Mouse (Mus musculus) neural tube, embryonic 15.5 days (tissue): ENCODE data around the gene B3galt1. TPM values are rescaled to one million over a fixed set of nuclear protein-coding genes. Genes with fewer than 3 reads are reported as not detected.

ENCODE experiments used
- ATAC-seq: fragments of 200-750 bp; cut with Nextera tagmentation; 2 replicates; pipeline ENCODE4 v1.8.0; 2017; ENCODE audit warnings: mild to moderate bottlenecking, moderate TSS enrichment, moderate library complexity; ENCODE audit not compliant: low FRiP score
- H3K27ac ChIP-seq: fragments of 300-500 bp; sonication (generic); replicated peaks from 2 replicates; pipeline ENCODE4 v1.5.1; 2015; ENCODE audit warnings: mild to moderate bottlenecking, inconsistent platforms
- H3K27me3 ChIP-seq: fragments of 300-500 bp; sonication (generic); replicated peaks from 2 replicates; pipeline ENCODE4 v1.6.1; 2015; ENCODE audit warnings: inconsistent platforms
- H3K36me3 ChIP-seq: fragments of 300-500 bp; sonication (generic); 2 replicates; pipeline ENCODE4 v1.6.1; 2015; ENCODE audit warnings: inconsistent platforms
- H3K4me1 ChIP-seq: fragments of 300-500 bp; sonication (generic); 2 replicates; pipeline ENCODE4 v1.6.1; 2015; ENCODE audit warnings: inconsistent platforms
- H3K4me2 ChIP-seq: fragments of 300-500 bp; sonication (generic); 2 replicates; pipeline ENCODE4 v1.6.1; 2015; ENCODE audit warnings: inconsistent platforms, mild to moderate bottlenecking, moderate library complexity
- H3K4me3 ChIP-seq: fragments of 300-500 bp; sonication (generic); replicated peaks from 2 replicates; pipeline ENCODE4 v1.5.1; 2015; ENCODE audit warnings: mild to moderate bottlenecking, inconsistent platforms
- H3K9ac ChIP-seq: fragments of 300-500 bp; sonication (generic); replicated peaks from 2 replicates; pipeline ENCODE4 v1.6.1; 2015; ENCODE audit warnings: mild to moderate bottlenecking, inconsistent platforms
- H3K9me3 ChIP-seq: fragments of 300-500 bp; sonication (generic); replicated peaks from 2 replicates; pipeline ENCODE4 v1.6.1; 2016; ENCODE audit warnings: inconsistent platforms
- WGBS: fragments of 180-500 bp; shearing (Covaris S2); methylation state at CpG from one replicate; pipeline ENCODE4 v1.1.7; 2015; ENCODE audit warnings: mixed read lengths; 5-methylcytosine and 5-hydroxymethylcytosine counted together
- polyA plus RNA-seq: library from polyadenylated mRNA; unstranded; fragments of >200 nt; fragmentation: Nextera tagmentation; extraction: Ambion mirVana; gene quantifications from 2 replicates; pipeline ENCODE4 v1.2.1, GENCODE M21; 2015

Gene B3galt1
- polyA plus RNA-seq, 1 experiment from 2014 or later = 59.7 TPM

GRCm38 (mm10) chr2:67590408-67590807 is 24.7 kb downstream of the B3galt1 start:
- no peaks in the 10 kb centered on the region for H3K4me1 ChIP-seq
- H3K4me3 ChIP-seq = no peak overlapping the region
- no peaks in the 10 kb centered on the region for H3K9me3 ChIP-seq
- no peak overlapping the region for H3K4me2 ChIP-seq
- ATAC-seq = no peak
- no peaks in the 10 kb centered on the region for H3K36me3 ChIP-seq
- no peak overlapping the region for H3K9ac ChIP-seq
- no peaks in the 10 kb centered on the region for H3K27me3 ChIP-seq
- no peak overlapping the region for H3K27ac ChIP-seq

GRCm38 (mm10) chr2:67591831-67592629 is 26.4 kb downstream of the B3galt1 start:
- H3K4me1 ChIP-seq = no peaks in the 10 kb centered on the region
- WGBS = 76% methylated on average over 7 of the region's 7 CpGs
- H3K4me3 ChIP-seq = no peak overlapping the region
- no peak for ATAC-seq
- no peak overlapping the region for H3K4me2 ChIP-seq
- H3K9ac ChIP-seq = no peak overlapping the region
- no peaks in the 10 kb centered on the region for H3K9me3 ChIP-seq
- H3K36me3 ChIP-seq = no peaks in the 10 kb centered on the region
- no peaks in the 10 kb centered on the region for H3K27me3 ChIP-seq
- H3K27ac ChIP-seq = no peak overlapping the region

DNA sequence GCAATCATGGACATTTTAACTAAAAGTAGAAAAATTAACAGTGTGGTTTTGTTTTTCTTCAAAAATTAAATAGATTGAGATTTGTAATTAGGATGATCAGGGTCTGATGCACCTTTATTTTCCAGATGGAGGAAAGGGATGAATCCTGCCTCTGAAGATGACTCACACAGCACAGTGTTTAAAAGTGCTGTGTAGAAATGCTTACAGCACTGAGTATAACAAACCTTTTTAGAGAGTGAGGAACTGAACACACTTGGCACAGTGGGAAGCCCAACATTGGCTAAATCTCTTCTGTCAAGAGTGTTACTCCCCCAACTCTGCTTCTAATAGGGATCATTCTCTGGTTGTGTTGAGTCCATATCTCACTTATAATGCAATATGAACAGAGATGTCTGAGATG is 57.2 kb downstream of the B3galt1 start:
- no peak overlapping the region for H3K4me3 ChIP-seq
- no peak for ATAC-seq
- H3K4me1 ChIP-seq = no peaks in the 10 kb centered on the region

GRCm38 (mm10) chr2:67627667-67628066 is 62.0 kb downstream of the B3galt1 start:
- ATAC-seq = no peak
- Histone ChIP-seq H3K4me2 (no peak overlapping the region), H3K27ac (no peak overlapping the region), H3K27me3 (no peaks in the 10 kb centered on the region), H3K4me3 (no peak overlapping the region), H3K36me3 (no peaks in the 10 kb centered on the region), H3K9ac (no peak overlapping the region), H3K4me1 (no peaks in the 10 kb centered on the region), H3K9me3 (no peaks in the 10 kb centered on the region)
- 67% methylated on average over 3 of the region's 3 CpGs for whole genome bisulfite sequencing

More for the DNA sequence above, 57.2 kb downstream of the B3galt1 start:
- no peak overlapping the region for H3K4me2 ChIP-seq
- H3K9me3 ChIP-seq = no peaks in the 10 kb centered on the region
- no peaks in the 10 kb centered on the region for H3K27me3 ChIP-seq
- no peaks in the 10 kb centered on the region for H3K36me3 ChIP-seq
- H3K27ac ChIP-seq = no peak overlapping the region
- H3K9ac ChIP-seq = no peak overlapping the region

DNA sequence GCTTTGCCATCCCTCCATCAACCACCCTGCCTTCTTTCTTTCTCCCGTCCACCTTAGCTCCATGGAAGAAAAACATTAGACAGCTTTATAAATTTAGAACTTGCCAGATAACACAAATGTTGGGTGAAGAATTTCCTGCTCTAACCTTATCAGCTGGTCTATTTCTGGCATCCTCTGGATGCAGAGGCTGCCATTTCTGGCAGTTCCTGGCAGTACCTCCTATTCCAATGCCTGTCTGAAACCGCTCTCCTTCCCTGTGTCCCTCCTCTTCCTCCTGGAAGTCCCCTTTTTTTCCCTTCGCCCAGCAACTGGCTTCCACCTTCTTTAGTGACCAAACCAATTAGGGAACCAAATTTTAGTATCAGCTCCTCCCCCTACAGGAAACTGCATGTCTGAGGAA is 62.6 kb downstream of the B3galt1 start:
- ATAC-seq = no peak
- Histone ChIP-seq H3K9ac (no peak overlapping the region), H3K4me2 (no peak overlapping the region), H3K36me3 (no peaks in the 10 kb centered on the region), H3K4me3 (no peak overlapping the region), H3K27me3 (no peaks in the 10 kb centered on the region), H3K9me3 (no peaks in the 10 kb centered on the region), H3K27ac (no peak overlapping the region), H3K4me1 (no peaks in the 10 kb centered on the region)
- WGBS = 80% methylated on average over 3 of the region's 3 CpGs

- Histone ChIP-seq H3K4me2 (no peak overlapping the region), H3K36me3 (no peaks in the 10 kb centered on the region), H3K4me1 (no peaks in the 10 kb centered on the region), H3K9me3 (no peaks in the 10 kb centered on the region), H3K27me3 (no peaks in the 10 kb centered on the region), H3K4me3 (no peak overlapping the region), H3K9ac (no peak overlapping the region), H3K27ac (no peak overlapping the region)
- WGBS = 60% methylated on average over 3 of the region's 3 CpGs
- ATAC-seq = no peak
These were observed 89.2 kb downstream of the B3galt1 start for GRCm38 (mm10) chr2:67654847-67655246.

- no peak overlapping the region for H3K9ac ChIP-seq
- no peaks in the 10 kb centered on the region for H3K36me3 ChIP-seq
- H3K4me2 ChIP-seq = no peak overlapping the region
- no peaks in the 10 kb centered on the region for H3K27me3 ChIP-seq
- ATAC-seq = no peak
- no peak overlapping the region for H3K4me3 ChIP-seq
- no peak overlapping the region for H3K27ac ChIP-seq
- no peaks in the 10 kb centered on the region for H3K9me3 ChIP-seq
- 79% methylated on average over 4 of the region's 4 CpGs for WGBS
- no peaks in the 10 kb centered on the region for H3K4me1 ChIP-seq
These were observed 91.7 kb downstream of the B3galt1 start for GRCm38 (mm10) chr2:67657372-67657771.

- Histone ChIP-seq H3K4me2 (no peak overlapping the region), H3K4me1 (no peaks in the 10 kb centered on the region), H3K4me3 (no peak overlapping the region), H3K9me3 (no peaks in the 10 kb centered on the region), H3K9ac (no peak overlapping the region), H3K36me3 (no peaks in the 10 kb centered on the region), H3K27me3 (no peaks in the 10 kb centered on the region), H3K27ac (no peak overlapping the region)
- ATAC-seq = no peak
- WGBS = 100% methylated on average over 1 of the region's 1 CpGs
These were observed 92.4 kb downstream of the B3galt1 start for GRCm38 (mm10) chr2:67658091-67658490.

GRCm38 (mm10) chr2:67671721-67672120 is 106.0 kb downstream of the B3galt1 start:
- Histone ChIP-seq H3K9ac (no peak overlapping the region), H3K36me3 (no peaks in the 10 kb centered on the region), H3K27ac (no peak overlapping the region), H3K4me1 (no peaks in the 10 kb centered on the region), H3K4me2 (no peak overlapping the region), H3K9me3 (no peaks in the 10 kb centered on the region), H3K27me3 (no peaks in the 10 kb centered on the region), H3K4me3 (no peak overlapping the region)
- 92% methylated on average over 2 of the region's 2 CpGs for WGBS
- no peak for ATAC-seq

- Histone ChIP-seq H3K9ac (no peak overlapping the region), H3K9me3 (no peaks in the 10 kb centered on the region), H3K4me1 (no peaks in the 10 kb centered on the region), H3K4me3 (no peak overlapping the region), H3K27ac (no peak overlapping the region), H3K4me2 (no peak overlapping the region), H3K36me3 (no peaks in the 10 kb centered on the region), H3K27me3 (no peaks in the 10 kb centered on the region)
- no peak for ATAC-seq
- 29% methylated on average over 4 of the region's 4 CpGs for WGBS
These were observed 112.0 kb downstream of the B3galt1 start for GRCm38 (mm10) chr2:67677697-67678096.

GRCm38 (mm10) chr2:67724249-67724648 is 158.6 kb downstream of the B3galt1 start:
- no peaks in the 10 kb centered on the region for H3K9me3 ChIP-seq
- no peak overlapping the region for H3K27ac ChIP-seq
- H3K4me1 ChIP-seq = no peaks in the 10 kb centered on the region
- ATAC-seq = no peak
- H3K4me2 ChIP-seq = no peak overlapping the region
- WGBS = 86% methylated on average over 5 of the region's 5 CpGs
- no peaks in the 10 kb centered on the region for H3K36me3 ChIP-seq
- no peak overlapping the region for H3K4me3 ChIP-seq
- no peak overlapping the region for H3K9ac ChIP-seq
- no peaks in the 10 kb centered on the region for H3K27me3 ChIP-seq

DNA sequence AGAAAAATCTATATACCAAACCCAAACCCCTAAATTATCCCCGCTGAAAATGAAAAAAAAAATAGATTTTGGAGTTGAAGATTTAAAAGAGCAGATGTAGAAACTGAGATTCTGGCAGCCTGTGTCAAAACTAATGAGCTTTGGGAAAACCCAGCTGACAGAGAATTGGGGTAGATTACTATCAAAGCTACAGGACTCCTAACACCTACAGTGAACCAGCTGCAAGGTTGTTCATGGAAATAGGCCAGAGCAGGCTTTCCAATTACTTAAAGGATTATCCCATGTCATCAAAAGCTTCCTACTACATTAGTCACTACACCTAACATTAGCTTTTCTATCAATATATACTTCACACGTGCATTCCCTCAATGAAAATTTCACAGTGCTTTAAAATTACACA is 165.1 kb downstream of the B3galt1 start:
- H3K4me2 ChIP-seq = no peak overlapping the region
- H3K36me3 ChIP-seq = no peaks in the 10 kb centered on the region
- no peak overlapping the region for H3K27ac ChIP-seq
- H3K27me3 ChIP-seq = no peaks in the 10 kb centered on the region
- no peaks in the 10 kb centered on the region for H3K9me3 ChIP-seq
- H3K9ac ChIP-seq = no peak overlapping the region
- no peak for ATAC-seq
- peaks cover 3% of the 10 kb centered on the region; the same call in 1 of the 2 replicates for H3K4me1 ChIP-seq
- 70% methylated on average over 2 of the region's 2 CpGs for WGBS
- no peak overlapping the region for H3K4me3 ChIP-seq
